Mouse (Mus musculus) midbrain, postnatal 0 days (tissue): ENCODE measurements at regions not wholly inside any gene's neighbourhood (a gene's known extent, or its start where the extent isn't known, plus 50 kb on each side); places are given as distances from the start of the nearest gene placed in this dataset.

Experiments
- ATAC-seq: fragments of 200-750 bp; cut with Nextera tagmentation; 2 replicates; pipeline ENCODE4 v1.8.0; 2017; ENCODE audit warnings: moderate number of reproducible peaks, mild to moderate bottlenecking, moderate TSS enrichment, moderate library complexity; ENCODE audit not compliant: low FRiP score
- DNase-seq: peaks from one replicate; pipeline ENCODE4 v3.0.0-alpha.2; 2015; ENCODE audit warnings: low spot score
- H3K27ac ChIP-seq: fragments of 300-500 bp; sonication (generic); 2 replicates; pipeline ENCODE4 v1.5.1; 2014; ENCODE audit warnings: low read depth, mild to moderate bottlenecking, low read length, mixed read lengths
- H3K27me3 ChIP-seq: fragments of 300-500 bp; sonication (generic); 2 replicates; pipeline ENCODE4 v1.6.1; 2014; ENCODE audit warnings: low read length, control low read depth, mixed read lengths; ENCODE audit not compliant: insufficient read depth
- H3K36me3 ChIP-seq: fragments of 300-500 bp; sonication (generic); 2 replicates; pipeline ENCODE4 v1.6.1; 2014; ENCODE audit warnings: low read length, control low read depth, mixed read lengths; ENCODE audit not compliant: insufficient read depth
- H3K4me1 ChIP-seq: fragments of 300-500 bp; sonication (generic); 2 replicates; pipeline ENCODE4 v1.6.1; 2014; ENCODE audit warnings: mild to moderate bottlenecking, control low read depth, antibody characterized with exemption, low read length, mixed read lengths; ENCODE audit not compliant: insufficient read depth
- H3K4me2 ChIP-seq: fragments of 300-500 bp; sonication (generic); 2 replicates; pipeline ENCODE4 v1.6.1; 2014; ENCODE audit warnings: low read depth, mild to moderate bottlenecking, low read length, mixed read lengths; ENCODE audit not compliant: poor library complexity, severe bottlenecking
- H3K4me3 ChIP-seq: fragments of 300-500 bp; sonication (generic); 2 replicates; pipeline ENCODE4 v1.5.1; 2014; ENCODE audit warnings: low read depth, mild to moderate bottlenecking, low read length, moderate library complexity
- H3K9ac ChIP-seq: fragments of 300-500 bp; sonication (generic); replicated peaks from 2 replicates; pipeline ENCODE4 v1.6.1; 2014; ENCODE audit warnings: mild to moderate bottlenecking, low read length, moderate library complexity, mixed read lengths; ENCODE audit not compliant: poor library complexity, severe bottlenecking
- H3K9me3 ChIP-seq: fragments of 300-500 bp; sonication (generic); 2 replicates; pipeline ENCODE4 v1.6.1; 2016; ENCODE audit warnings: low read length, control low read depth
- CTCF ChIP-seq: IDR thresholded peaks from 2 replicates; pipeline ENCODE4 v1.5.1; 2016; ENCODE audit warnings: antibody characterized with exemption, mild to moderate bottlenecking
- WGBS: fragments of 180-500 bp; shearing (Covaris S2); extraction: QIAGEN DNeasy Blood & Tissue Kit; methylation state at CpG from one replicate; pipeline ENCODE4 v1.1.7; 2014; 5-methylcytosine and 5-hydroxymethylcytosine counted together

- 29% methylated on average over 2 of the region's 2 CpGs for WGBS
- Histone ChIP-seq H3K36me3 (no peaks in the 10 kb centered on the region), H3K4me1 (no peaks in the 10 kb centered on the region), H3K27ac (no peak overlapping the region), H3K9ac (no peak overlapping the region), H3K27me3 (no peaks in the 10 kb centered on the region), H3K9me3 (no peaks in the 10 kb centered on the region), H3K4me2 (no peak overlapping the region), H3K4me3 (no peak overlapping the region)
- no peak for DNase-seq
- no peak for TF ChIP-seq CTCF
- no peak for ATAC-seq
Observed at GRCm38 (mm10) chr4:30776816-30777442, 1187.0 kb upstream of the Map3k7 start.

GRCm38 (mm10) chr4:30781649-30782048 lies 1182.2 kb upstream of the Map3k7 start:
- Histone ChIP-seq H3K4me2 (no peak overlapping the region), H3K27me3 (no peaks in the 10 kb centered on the region), H3K9ac (no peak overlapping the region), H3K36me3 (no peaks in the 10 kb centered on the region), H3K9me3 (no peaks in the 10 kb centered on the region), H3K4me1 (no peaks in the 10 kb centered on the region), H3K27ac (no peak overlapping the region), H3K4me3 (no peak overlapping the region)
- ATAC-seq (no peak), DNase-seq (no peak)
- 71% methylated on average over 2 of the region's 2 CpGs for WGBS
- TF ChIP-seq CTCF = no peak

DNA sequence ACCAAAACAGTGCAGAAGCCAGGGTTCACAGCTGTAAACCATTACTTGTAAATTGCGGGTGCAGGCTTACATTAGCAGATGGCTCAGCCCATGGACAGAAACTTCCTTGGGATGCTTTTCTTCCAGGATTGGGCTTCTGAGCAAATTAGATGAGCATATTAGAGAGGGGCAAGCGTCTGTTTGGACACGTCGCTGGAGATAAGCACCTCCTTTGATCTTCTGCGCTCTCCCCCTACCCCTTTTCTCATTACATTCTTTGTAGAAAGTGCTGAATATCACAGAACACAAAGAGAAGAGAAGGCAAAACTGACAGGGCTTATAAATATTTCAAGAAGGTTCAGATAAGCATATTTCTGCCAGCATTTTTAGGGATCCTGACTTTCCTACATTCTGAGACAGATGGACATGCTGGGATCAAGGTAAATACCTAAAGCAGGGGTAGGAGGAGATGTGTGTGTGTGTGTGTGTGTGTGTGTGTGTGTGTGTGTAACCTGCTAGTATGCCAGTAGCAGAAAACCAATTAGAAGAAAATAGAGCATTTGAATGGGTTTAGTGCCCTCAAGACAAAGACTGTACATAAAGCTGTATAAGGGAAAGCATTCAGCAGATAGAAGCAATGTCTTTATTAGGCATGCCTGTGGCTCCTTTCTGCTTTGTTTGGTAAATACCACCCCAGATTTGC lies 1173.8 kb upstream of the Map3k7 start:
- Histone ChIP-seq H3K27ac (no peak overlapping the region), H3K27me3 (no peaks in the 10 kb centered on the region), H3K4me1 (peaks cover 2% of the 10 kb centered on the region; the same call in 1 of the 2 replicates), H3K36me3 (no peaks in the 10 kb centered on the region), H3K9me3 (no peaks in the 10 kb centered on the region), H3K4me2 (no peak overlapping the region), H3K4me3 (no peak overlapping the region), H3K9ac (no peak overlapping the region)
- ATAC-seq (no peak; the same call in 1 of the 2 replicates), DNase-seq (no peak)
- WGBS = 17% methylated on average over 5 of the region's 5 CpGs
- TF ChIP-seq CTCF = no peak

- DNase-seq = no peak
- TF ChIP-seq CTCF = no peak
Observed at GRCm38 (mm10) chr4:30809798-30810197, 1154.1 kb upstream of the Map3k7 start.

DNA sequence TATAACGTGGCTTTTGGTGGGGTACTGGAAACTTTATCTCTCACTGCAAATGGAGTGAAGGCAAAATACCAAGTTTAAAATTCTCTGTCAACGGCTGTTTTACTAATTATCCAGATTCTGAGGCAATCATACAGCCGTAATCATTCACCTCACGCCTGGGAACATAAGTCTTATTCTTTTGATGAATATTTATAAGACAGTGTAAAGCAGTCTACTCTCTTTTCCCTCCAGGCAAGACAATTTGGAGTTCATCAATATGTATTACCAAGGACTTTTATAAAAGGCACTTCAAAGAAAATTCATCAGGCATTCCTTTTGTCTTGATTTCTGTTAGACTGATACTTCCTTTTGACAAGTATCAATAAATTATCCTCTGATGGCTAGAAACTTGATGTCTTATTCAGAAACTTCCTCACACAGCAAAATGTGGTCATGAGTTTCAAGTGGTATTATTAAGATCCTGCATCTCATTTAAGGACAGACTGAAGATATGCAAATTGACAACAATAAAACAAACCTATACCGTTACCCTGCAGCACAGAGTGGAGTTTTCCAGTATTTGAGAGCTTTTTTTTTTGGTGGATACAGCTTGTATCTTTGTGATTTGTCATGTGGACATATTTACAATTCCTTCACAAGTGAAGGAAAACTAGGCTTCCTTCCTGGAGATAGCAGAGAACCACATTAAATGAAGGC lies 1108.4 kb upstream of the Map3k7 start:
- Histone ChIP-seq H3K4me2 (no peak overlapping the region), H3K27ac (no peak overlapping the region), H3K4me3 (no peak overlapping the region), H3K36me3 (no peaks in the 10 kb centered on the region), H3K9me3 (no peaks in the 10 kb centered on the region), H3K27me3 (no peaks in the 10 kb centered on the region), H3K9ac (no peak overlapping the region), H3K4me1 (no peaks in the 10 kb centered on the region)
- ATAC-seq (no peak; the same call in 1 of the 2 replicates), DNase-seq (peak; percentile 2)
- 23% methylated on average over 5 of the region's 5 CpGs for WGBS
- no peak for TF ChIP-seq CTCF

More at GRCm38 (mm10) chr4:30809798-30810197, 1154.1 kb upstream of the Map3k7 start:
- Histone ChIP-seq H3K4me3 (no peak overlapping the region), H3K9me3 (no peaks in the 10 kb centered on the region), H3K4me2 (no peak overlapping the region), H3K9ac (no peak overlapping the region), H3K4me1 (no peaks in the 10 kb centered on the region), H3K27ac (no peak overlapping the region), H3K36me3 (no peaks in the 10 kb centered on the region), H3K27me3 (no peaks in the 10 kb centered on the region)
- ATAC-seq = no peak

GRCm38 (mm10) chr4:30904966-30905365 lies 1058.9 kb upstream of the Map3k7 start:
- Histone ChIP-seq H3K27ac (no peak overlapping the region), H3K4me1 (no peaks in the 10 kb centered on the region), H3K4me2 (no peak overlapping the region), H3K4me3 (no peak overlapping the region), H3K36me3 (no peaks in the 10 kb centered on the region), H3K9ac (no peak overlapping the region), H3K27me3 (no peaks in the 10 kb centered on the region), H3K9me3 (no peaks in the 10 kb centered on the region)
- TF ChIP-seq CTCF = no peak
- 71% methylated on average over 2 of the region's 2 CpGs for WGBS
- no peak for ATAC-seq
- DNase-seq = peak; percentile 19
